Mouse (Mus musculus) embryonic facial prominence, embryonic 10.5 days (tissue): Measurements from ENCODE around the gene Catip. TPM values are rescaled to one million over a fixed set of nuclear protein-coding genes. Genes with fewer than 3 reads are reported as not detected.
A peak's percentile ranks its signal among the peaks of the same experiment; 100 is the strongest.

ENCODE experiments used
- DNase-seq: peaks from one replicate; pipeline ENCODE4 v3.0.0-alpha.2; 2017; ENCODE audit warnings: low spot score
- H3K27ac ChIP-seq: fragments of 300-500 bp; sonication (generic); replicated peaks from 2 replicates; pipeline ENCODE4 v1.5.1; 2016; ENCODE audit warnings: mild to moderate bottlenecking
- H3K27me3 ChIP-seq: fragments of 300-500 bp; sonication (generic); replicated peaks from 2 replicates; pipeline ENCODE4 v1.6.1; 2016; ENCODE audit warnings: low read depth, mild to moderate bottlenecking; ENCODE audit not compliant: poor library complexity, severe bottlenecking
- H3K36me3 ChIP-seq: fragments of 300-500 bp; sonication (generic); replicated peaks from 2 replicates; pipeline ENCODE4 v1.6.1; 2016; ENCODE audit warnings: mild to moderate bottlenecking, moderate library complexity
- H3K4me1 ChIP-seq: fragments of 300-500 bp; sonication (generic); 2 replicates; pipeline ENCODE4 v1.6.1; 2016
- H3K4me3 ChIP-seq: fragments of 300-500 bp; sonication (generic); 2 replicates; pipeline ENCODE4 v1.5.1; 2016; ENCODE audit warnings: mild to moderate bottlenecking, moderate library complexity
- H3K9me3 ChIP-seq: fragments of 300-500 bp; sonication (generic); 2 replicates; pipeline ENCODE4 v1.6.1; 2016; ENCODE audit warnings: mild to moderate bottlenecking
- WGBS: fragments of 180-500 bp; shearing (Covaris S2); methylation state at CpG from one replicate; pipeline ENCODE4 v1.1.7; 2016; 5-methylcytosine and 5-hydroxymethylcytosine counted together
- polyA plus RNA-seq: library from polyadenylated mRNA; unstranded; fragments of >200 nt; fragmentation: Nextera tagmentation; extraction: Ambion mirVana; gene quantifications from 2 replicates; pipeline ENCODE4 v1.2.1, GENCODE M21; 2016

Catip gene
- polyA plus RNA-seq, 1 experiment from 2014 or later = 0.22 TPM

GRCm38 (mm10) chr1:74351185-74351769, 10.6 kb upstream of the Catip start:
- Histone ChIP-seq H3K9me3 (no peaks in the 10 kb centered on the region), H3K27ac (no peak overlapping the region), H3K4me1 (0 out of 2 replicates have a peak, but pooled peaks cover 3% of the 10 kb centered on the region), H3K36me3 (peaks cover 61% of the 10 kb centered on the region), H3K4me3 (no peak overlapping the region), H3K27me3 (no peaks in the 10 kb centered on the region)
- DNase-seq = no peak
- 91% methylated on average over 13 of the region's 13 CpGs for WGBS

DNA sequence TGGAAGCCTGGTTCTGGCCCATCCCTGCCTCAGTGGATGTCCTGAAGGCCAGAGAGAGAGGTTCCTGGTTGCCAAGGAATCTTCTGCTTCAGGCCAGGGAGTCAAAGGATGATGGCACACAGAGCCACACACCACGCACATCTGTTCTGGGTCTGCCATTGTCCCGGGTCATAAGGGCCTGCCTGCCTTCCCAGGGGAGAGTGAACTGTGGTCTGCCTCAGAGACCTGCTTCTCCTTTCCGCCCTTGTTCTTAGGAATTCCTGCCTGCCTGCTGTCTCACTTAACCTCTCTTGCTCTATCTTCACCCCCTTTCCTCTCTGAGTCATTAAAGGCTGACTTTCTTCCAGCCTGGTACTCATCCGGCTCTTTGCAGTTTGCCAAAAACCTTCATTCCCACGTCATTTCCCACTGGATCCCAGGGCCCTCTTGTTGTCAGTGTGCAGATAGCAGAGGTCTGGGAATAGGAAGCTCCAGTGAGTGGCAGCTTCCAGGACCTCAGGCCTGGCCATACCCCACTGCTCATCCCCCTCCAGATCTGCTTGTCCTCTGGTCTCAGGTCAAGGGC, 9.3 kb upstream of the Catip start:
- Histone ChIP-seq H3K4me3 (no peak overlapping the region), H3K36me3 (peaks cover 55% of the 10 kb centered on the region), H3K9me3 (no peaks in the 10 kb centered on the region), H3K27ac (no peak overlapping the region), H3K27me3 (no peaks in the 10 kb centered on the region), H3K4me1 (0 out of 2 replicates have a peak, but pooled peaks cover under 1% of the 10 kb centered on the region)
- no peak for DNase-seq
- 70% methylated on average over 5 of the region's 5 CpGs for WGBS

- WGBS = 91% methylated on average over 9 of the region's 9 CpGs
- no peaks in the 10 kb centered on the region for H3K4me1 ChIP-seq
- H3K27me3 ChIP-seq = no peaks in the 10 kb centered on the region
- peaks cover 47% of the 10 kb centered on the region for H3K36me3 ChIP-seq
- no peak overlapping the region for H3K4me3 ChIP-seq
- no peaks in the 10 kb centered on the region for H3K9me3 ChIP-seq
- no peak overlapping the region for H3K27ac ChIP-seq
- DNase-seq = no peak
Measured at GRCm38 (mm10) chr1:74353453-74354229, 8.3 kb upstream of the Catip start.

- peaks cover 11% of the 10 kb centered on the region for H3K36me3 ChIP-seq
- no peak overlapping the region for H3K4me3 ChIP-seq
- no peaks in the 10 kb centered on the region for H3K9me3 ChIP-seq
- DNase-seq = no peak
- 0 out of 2 replicates have a peak, but pooled peaks cover under 1% of the 10 kb centered on the region for H3K27me3 ChIP-seq
- H3K27ac ChIP-seq = no peak overlapping the region
- peaks cover 8% of the 10 kb centered on the region for H3K4me1 ChIP-seq
Measured at GRCm38 (mm10) chr1:74357531-74357930, 4.4 kb upstream of the Catip start.

DNA sequence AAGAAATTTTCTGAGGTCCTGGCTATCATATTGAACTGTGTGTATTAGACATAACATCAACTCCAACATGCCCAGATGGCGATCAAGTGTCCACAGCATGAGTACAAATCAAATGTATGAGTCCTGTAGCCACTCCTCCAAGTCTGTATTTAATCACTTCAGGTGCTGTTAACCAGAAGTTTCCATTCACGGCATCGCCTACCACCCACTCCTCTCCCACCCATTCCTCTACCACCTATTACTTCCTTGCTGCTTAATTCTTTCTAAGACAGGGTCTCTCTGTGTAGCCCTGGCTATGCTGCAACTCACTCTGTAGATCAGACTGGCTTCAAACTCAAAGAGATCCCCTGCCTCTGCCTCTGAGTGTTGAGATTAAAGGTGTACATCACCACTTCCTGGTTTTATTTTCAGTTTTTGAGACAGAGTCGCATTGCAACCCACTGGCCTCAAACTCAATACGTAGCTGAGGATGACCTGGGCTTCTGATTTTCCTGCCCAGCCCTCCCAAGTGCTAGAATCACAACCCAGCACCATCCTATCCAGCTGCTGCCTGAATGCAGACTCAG, 1.9 kb upstream of the Catip start:
- DNase-seq = no peak
- H3K27me3 ChIP-seq = peaks cover 6% of the 10 kb centered on the region; the same call in 1 of the 2 replicates
- no peaks in the 10 kb centered on the region for H3K36me3 ChIP-seq
- 87% methylated on average over 5 of the region's 5 CpGs for WGBS
- peaks cover 14% of the 10 kb centered on the region for H3K4me1 ChIP-seq
- H3K27ac ChIP-seq = no peak overlapping the region
- H3K9me3 ChIP-seq = no peaks in the 10 kb centered on the region
- no peak overlapping the region for H3K4me3 ChIP-seq

DNA sequence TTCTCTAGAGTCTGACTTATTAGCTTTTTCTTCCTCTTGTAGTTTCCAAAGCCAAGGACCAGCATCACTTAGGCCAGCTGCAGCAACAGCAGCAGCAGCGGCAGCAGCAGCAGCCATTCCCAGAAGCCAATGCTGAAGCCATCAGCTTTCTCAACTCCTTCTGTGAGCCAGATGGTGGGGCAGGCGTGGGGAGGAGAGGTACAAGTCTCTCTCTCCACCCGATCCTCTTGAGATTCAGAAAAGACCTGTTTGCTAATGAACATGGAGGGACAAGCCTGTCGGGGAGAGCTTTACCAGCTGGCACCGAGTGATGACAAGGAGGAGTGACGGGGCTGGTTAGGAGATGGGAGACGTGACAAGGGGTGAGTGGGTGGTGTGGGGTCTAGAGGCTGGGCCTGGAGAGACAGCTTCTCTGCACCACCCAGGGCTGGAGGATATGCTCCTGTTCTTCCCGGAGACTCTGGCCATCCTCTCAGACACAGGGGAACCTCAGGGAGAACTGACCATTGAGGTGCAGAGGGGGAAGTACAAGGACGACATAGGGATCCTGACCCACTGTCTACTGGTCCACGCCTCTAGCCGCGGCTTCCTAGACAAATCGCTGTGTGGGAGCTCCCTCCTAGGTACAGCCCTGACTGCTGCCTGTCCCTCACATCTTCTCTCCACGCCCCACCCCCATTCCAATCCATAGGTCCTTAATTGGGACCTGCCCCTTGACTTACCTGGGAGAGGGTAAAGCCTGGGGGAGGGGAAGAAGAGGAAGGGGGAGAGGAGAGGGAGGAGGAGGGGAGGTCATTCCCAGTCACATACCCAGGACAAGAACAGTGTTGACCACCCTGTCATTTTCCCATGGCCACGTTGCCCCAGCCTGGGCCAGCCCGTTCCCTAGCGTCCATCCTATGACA, 669 bp downstream of the Catip start:
- 70% methylated on average over 17 of the region's 17 CpGs for WGBS
- H3K27me3 ChIP-seq = peaks cover 17% of the 10 kb centered on the region; the same call in 1 of the 2 replicates
- peaks cover 17% of the 10 kb centered on the region for H3K4me1 ChIP-seq
- no peak for DNase-seq
- no peaks in the 10 kb centered on the region for H3K36me3 ChIP-seq
- no peak overlapping the region for H3K4me3 ChIP-seq
- H3K27ac ChIP-seq = no peak overlapping the region
- no peaks in the 10 kb centered on the region for H3K9me3 ChIP-seq

GRCm38 (mm10) chr1:74363437-74363836, 1.5 kb downstream of the Catip start:
- no peaks in the 10 kb centered on the region for H3K36me3 ChIP-seq
- H3K27ac ChIP-seq = no peak overlapping the region
- H3K9me3 ChIP-seq = no peaks in the 10 kb centered on the region
- 71% methylated on average over 5 of the region's 5 CpGs for WGBS
- peaks cover 25% of the 10 kb centered on the region for H3K4me1 ChIP-seq
- peaks cover 20% of the 10 kb centered on the region; the same call in 1 of the 2 replicates for H3K27me3 ChIP-seq
- no peak overlapping the region for H3K4me3 ChIP-seq
- DNase-seq = no peak

- no peak for DNase-seq
- Histone ChIP-seq H3K9me3 (no peaks in the 10 kb centered on the region), H3K27ac (no peak overlapping the region), H3K27me3 (peaks cover 20% of the 10 kb centered on the region; the same call in 1 of the 2 replicates), H3K4me3 (no peak overlapping the region), H3K36me3 (no peaks in the 10 kb centered on the region), H3K4me1 (peaks cover 27% of the 10 kb centered on the region)
- WGBS = 84% methylated on average over 8 of the region's 8 CpGs
Measured at GRCm38 (mm10) chr1:74364270-74364669, 2.4 kb downstream of the Catip start.

GRCm38 (mm10) chr1:74367886-74368645, 6.2 kb downstream of the Catip start:
- DNase-seq = peak; percentile 71
- Histone ChIP-seq H3K9me3 (no peaks in the 10 kb centered on the region), H3K27me3 (peaks cover 15% of the 10 kb centered on the region; the same call in 1 of the 2 replicates), H3K4me3 (peak overlapping the region; percentile 56), H3K27ac (peak overlapping the region; percentile 76), H3K36me3 (no peaks in the 10 kb centered on the region), H3K4me1 (peaks cover 13% of the 10 kb centered on the region)
- 20% methylated on average over 34 of the region's 34 CpGs for WGBS

- Histone ChIP-seq H3K27ac (no peak overlapping the region), H3K27me3 (peaks cover 15% of the 10 kb centered on the region; the same call in 1 of the 2 replicates), H3K9me3 (no peaks in the 10 kb centered on the region), H3K4me1 (peaks cover 17% of the 10 kb centered on the region), H3K4me3 (no peak overlapping the region), H3K36me3 (no peaks in the 10 kb centered on the region)
- no peak for DNase-seq
- WGBS = 48% methylated on average over 4 of the region's 4 CpGs
Measured at GRCm38 (mm10) chr1:74370040-74370439, 8.1 kb downstream of the Catip start.

DNA sequence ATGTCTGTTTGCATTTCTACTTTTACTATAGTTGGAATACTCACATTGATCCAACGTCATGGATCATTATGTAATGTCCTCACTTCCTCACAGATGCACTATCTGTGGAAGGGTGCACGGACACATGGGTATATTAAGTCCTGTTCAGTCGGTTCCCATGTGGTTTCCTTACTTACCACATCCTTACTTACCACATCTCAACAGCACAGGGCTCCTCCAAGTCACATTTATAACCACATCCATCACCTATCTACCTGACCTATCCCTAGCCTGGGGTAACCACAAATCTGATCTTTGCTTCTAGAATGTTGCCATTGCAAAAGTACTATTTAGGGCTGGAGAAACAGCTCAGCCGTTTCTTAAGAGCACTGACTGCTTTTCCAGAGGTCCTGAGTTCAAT, 11.5 kb downstream of the Catip start:
- WGBS = 87% methylated on average over 4 of the region's 4 CpGs
- Histone ChIP-seq H3K27me3 (no peaks in the 10 kb centered on the region; the same call in 1 of the 2 replicates), H3K4me3 (no peak overlapping the region), H3K9me3 (no peaks in the 10 kb centered on the region), H3K4me1 (peaks cover 23% of the 10 kb centered on the region), H3K36me3 (no peaks in the 10 kb centered on the region), H3K27ac (no peak overlapping the region)
- DNase-seq = no peak
